Mouse (Mus musculus) erythroblast, embryonic 14.5 days (primary cell): ENCODE data around the gene Casr. TPM values are rescaled to one million over a fixed set of nuclear protein-coding genes. Genes with fewer than 3 reads are reported as not detected.

ENCODE experiments used
- H3K27me3 ChIP-seq: 2 replicates; pipeline ENCODE4 v1.6.1; 2012; ENCODE audit warnings: inconsistent platforms; ENCODE audit not compliant: control insufficient read depth
- H3K36me3 ChIP-seq: 2 replicates; pipeline ENCODE4 v1.6.1; 2012; ENCODE audit warnings: mild to moderate bottlenecking, inconsistent platforms; ENCODE audit not compliant: control insufficient read depth
- H3K4me1 ChIP-seq: 2 replicates; pipeline ENCODE4 v1.6.1; 2012; ENCODE audit warnings: inconsistent platforms; ENCODE audit not compliant: control insufficient read depth
- H3K4me3 ChIP-seq: replicated peaks from 2 replicates; pipeline ENCODE3; 2012; ENCODE audit warnings: moderate library complexity, mild to moderate bottlenecking, inconsistent platforms
- H3K9me3 ChIP-seq: 2 replicates; pipeline ENCODE4 v1.6.1; 2012; ENCODE audit warnings: low read length, inconsistent platforms, mixed read lengths; ENCODE audit not compliant: control insufficient read depth
- GATA1 ChIP-seq: IDR thresholded peaks from 2 replicates; pipeline ENCODE4 v1.6.1; 2012; ENCODE audit warnings: low read length, inconsistent platforms, mixed read lengths
- TAL1 ChIP-seq: IDR thresholded peaks from 3 replicates; pipeline ENCODE4 v1.6.1; 2012; ENCODE audit warnings: low read length, inconsistent platforms, mixed read lengths
- polyA plus RNA-seq: library from polyadenylated mRNA; stranded (reverse); fragments of >175 nt; gene quantifications from 2 replicates; pipeline ENCODE4 v1.2.3, GENCODE M21; 2012

Casr gene
- polyA plus RNA-seq, 1 experiment: not detected

DNA sequence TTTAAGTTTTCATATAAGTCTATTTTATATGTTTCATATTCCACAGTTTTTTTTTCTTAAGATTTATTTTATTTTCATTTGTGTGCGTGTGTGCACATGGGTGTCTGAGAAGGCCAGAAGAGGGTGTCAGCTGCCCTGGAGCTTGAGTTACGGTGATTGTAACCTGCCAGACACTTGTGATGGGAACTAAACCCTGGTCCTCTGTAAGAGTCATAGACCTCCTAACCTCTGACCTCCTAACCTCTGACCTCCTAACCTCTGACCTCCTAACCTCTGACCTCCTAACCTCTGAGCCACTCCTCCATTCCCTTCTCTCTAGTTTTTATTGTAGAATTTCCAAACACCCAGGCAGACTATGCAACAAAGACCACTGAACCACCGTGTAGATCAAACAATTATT is 86.4 kb downstream of the Casr start:
- H3K27me3 ChIP-seq: no peaks in the 10 kb centered on the region
- no peaks in the 10 kb centered on the region for H3K36me3 ChIP-seq
- no peaks in the 10 kb centered on the region; the same call in 1 of the 2 replicates for H3K9me3 ChIP-seq
- H3K4me3 ChIP-seq: no peak overlapping the region
- no peak for TF ChIP-seq GATA1
- H3K4me1 ChIP-seq: no peaks in the 10 kb centered on the region

- H3K4me1 ChIP-seq: no peaks in the 10 kb centered on the region
- H3K9me3 ChIP-seq: no peaks in the 10 kb centered on the region
- H3K36me3 ChIP-seq: no peaks in the 10 kb centered on the region
- H3K27me3 ChIP-seq: no peaks in the 10 kb centered on the region
- no peak overlapping the region for H3K4me3 ChIP-seq
- TF ChIP-seq TAL1 (no peak), GATA1 (no peak)
Observed at GRCm38 (mm10) chr16:36474849-36475248, 87.1 kb downstream of the Casr start.

DNA sequence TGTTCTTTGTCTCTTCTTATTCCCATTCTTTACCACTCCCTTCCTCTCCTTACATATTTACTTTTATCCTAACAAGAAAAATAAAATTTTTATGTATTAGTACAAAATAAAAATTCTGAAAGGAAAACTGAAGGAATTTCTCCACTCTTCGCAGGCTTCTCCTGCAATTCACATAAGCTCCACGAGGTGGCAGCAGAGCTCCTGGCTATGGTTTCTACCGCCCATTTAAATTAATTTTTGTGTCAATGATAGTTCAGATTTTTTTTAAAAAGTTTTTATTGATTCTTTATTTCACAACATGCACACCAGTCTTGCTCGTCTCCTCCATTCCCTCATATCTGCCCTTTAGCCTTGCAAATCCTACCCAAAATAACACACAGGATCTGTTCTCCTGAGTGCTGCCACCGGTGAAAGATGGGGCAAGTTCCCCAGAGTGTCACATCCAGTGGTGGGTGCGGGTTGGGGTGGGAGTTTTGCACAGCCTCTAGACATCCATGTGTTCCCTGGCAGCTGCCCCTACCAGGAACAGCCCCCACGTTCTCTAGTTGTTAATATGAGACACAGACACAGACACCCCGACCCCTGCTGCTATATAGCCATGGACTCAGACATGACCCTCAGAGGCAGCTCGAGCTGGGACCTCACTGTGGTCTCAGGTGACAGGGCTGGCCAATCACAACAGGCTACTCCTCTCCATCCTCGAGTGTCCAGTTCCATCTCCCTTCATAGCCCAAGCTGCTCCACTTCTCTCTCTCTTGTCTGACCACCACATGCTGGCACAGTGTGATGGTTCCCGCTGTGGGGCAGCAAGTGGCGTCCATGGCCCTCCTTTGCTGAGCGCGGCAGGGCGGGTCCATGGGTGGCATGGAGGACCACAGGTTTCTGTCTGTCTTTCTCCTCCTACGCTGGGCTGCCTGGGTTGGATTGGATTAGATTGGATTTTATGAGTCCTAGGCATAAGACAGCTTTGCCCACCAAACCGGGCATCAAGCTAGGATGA is 88.4 kb downstream of the Casr start:
- no peak for TF ChIP-seq GATA1
- no peak for TF ChIP-seq TAL1

DNA sequence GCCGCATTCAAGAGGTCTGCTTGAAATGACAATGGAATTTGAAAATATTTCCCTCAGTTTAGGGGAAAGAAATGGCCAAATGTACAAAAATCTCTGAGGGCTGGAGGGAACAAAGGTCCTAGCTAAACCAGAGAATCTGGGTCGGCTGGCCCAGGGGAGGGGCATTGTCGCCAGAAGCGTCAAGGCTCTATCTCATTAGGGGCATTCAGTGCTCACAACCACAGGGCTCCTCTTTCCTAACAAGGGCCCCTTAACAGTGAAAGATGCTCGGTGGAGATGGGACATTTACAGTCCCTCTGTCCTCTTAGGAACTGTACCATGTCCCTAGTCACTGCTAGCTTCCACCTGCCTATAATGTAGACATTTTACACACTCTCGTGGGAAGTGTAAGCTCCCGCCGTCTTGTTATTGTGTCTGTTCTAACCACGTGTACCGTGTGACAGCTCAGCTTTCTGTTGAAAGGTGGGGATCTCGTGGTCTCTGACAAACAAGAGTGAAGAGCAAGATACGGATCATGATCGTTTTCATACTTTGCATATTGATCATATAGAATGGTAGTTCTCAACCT is 90.8 kb downstream of the Casr start:
- Histone ChIP-seq H3K4me3 (no peak overlapping the region), H3K36me3 (no peaks in the 10 kb centered on the region), H3K4me1 (no peaks in the 10 kb centered on the region), H3K9me3 (no peaks in the 10 kb centered on the region), H3K27me3 (no peaks in the 10 kb centered on the region)
- TF ChIP-seq GATA1 (no peak), TAL1 (no peak)

More for the DNA sequence above, 88.4 kb downstream of the Casr start:
- Histone ChIP-seq H3K36me3 (no peaks in the 10 kb centered on the region), H3K9me3 (no peaks in the 10 kb centered on the region), H3K27me3 (no peaks in the 10 kb centered on the region), H3K4me3 (no peak overlapping the region), H3K4me1 (no peaks in the 10 kb centered on the region)

- no peaks in the 10 kb centered on the region for H3K36me3 ChIP-seq
- TF ChIP-seq GATA1: no peak
- no peaks in the 10 kb centered on the region for H3K27me3 ChIP-seq
- H3K4me3 ChIP-seq: no peak overlapping the region
- no peaks in the 10 kb centered on the region for H3K4me1 ChIP-seq
- no peaks in the 10 kb centered on the region for H3K9me3 ChIP-seq
Observed at GRCm38 (mm10) chr16:36469955-36470478, 91.9 kb downstream of the Casr start.

- no peaks in the 10 kb centered on the region for H3K9me3 ChIP-seq
- no peaks in the 10 kb centered on the region for H3K36me3 ChIP-seq
- TF ChIP-seq TAL1 (no peak), GATA1 (no peak)
- H3K4me3 ChIP-seq: no peak overlapping the region
- no peaks in the 10 kb centered on the region for H3K27me3 ChIP-seq
- H3K4me1 ChIP-seq: no peaks in the 10 kb centered on the region
Observed at GRCm38 (mm10) chr16:36469367-36469766, 92.6 kb downstream of the Casr start.

DNA sequence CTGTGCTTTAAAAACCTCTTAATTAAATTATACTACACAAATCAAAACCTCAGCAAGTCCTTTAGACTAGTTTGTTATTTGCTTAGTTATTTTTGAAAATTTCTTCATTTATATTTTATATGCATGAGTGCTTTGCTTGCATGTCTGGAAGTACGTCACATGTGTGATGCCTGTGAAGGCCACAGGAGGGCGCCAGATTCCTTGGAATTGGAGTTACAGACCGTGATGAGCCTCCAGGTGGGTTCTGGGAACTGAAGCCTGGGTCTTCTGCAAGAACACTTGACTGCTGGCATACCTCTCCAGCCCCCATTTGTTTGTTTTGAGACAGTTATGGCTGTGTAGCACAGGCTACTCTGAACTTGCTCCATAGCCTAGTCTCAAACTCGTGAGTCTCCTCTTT is 93.1 kb downstream of the Casr start:
- TF ChIP-seq TAL1 (no peak), GATA1 (no peak)
- no peaks in the 10 kb centered on the region for H3K9me3 ChIP-seq
- no peaks in the 10 kb centered on the region for H3K27me3 ChIP-seq
- H3K36me3 ChIP-seq: no peaks in the 10 kb centered on the region
- H3K4me3 ChIP-seq: no peak overlapping the region
- H3K4me1 ChIP-seq: no peaks in the 10 kb centered on the region

GRCm38 (mm10) chr16:36467936-36468335 is 94.0 kb downstream of the Casr start:
- H3K27me3 ChIP-seq: no peaks in the 10 kb centered on the region
- no peaks in the 10 kb centered on the region for H3K36me3 ChIP-seq
- H3K4me1 ChIP-seq: no peaks in the 10 kb centered on the region
- H3K9me3 ChIP-seq: no peaks in the 10 kb centered on the region
- no peak for TF ChIP-seq TAL1
- TF ChIP-seq GATA1: no peak
- no peak overlapping the region for H3K4me3 ChIP-seq

- Histone ChIP-seq H3K9me3 (no peaks in the 10 kb centered on the region), H3K4me1 (no peaks in the 10 kb centered on the region), H3K4me3 (no peak overlapping the region), H3K36me3 (no peaks in the 10 kb centered on the region), H3K27me3 (no peaks in the 10 kb centered on the region)
- TF ChIP-seq TAL1 (no peak), GATA1 (no peak)
Observed at GRCm38 (mm10) chr16:36465436-36465835, 96.5 kb downstream of the Casr start.
